Mouse (Mus musculus) heart, embryonic 15.5 days (tissue): Measurements from ENCODE around the gene Asprv1. TPM values are rescaled to one million over a fixed set of nuclear protein-coding genes. Genes with fewer than 3 reads are reported as not detected.

ENCODE experiments used
- ATAC-seq: fragments of 200-750 bp; cut with Nextera tagmentation; replicated peaks from 2 replicates; pipeline ENCODE4 v1.8.0; 2017; ENCODE audit warnings: low read depth, moderate TSS enrichment; ENCODE audit not compliant: insufficient number of reproducible peaks, insufficient read depth, low FRiP score
- H3K27ac ChIP-seq: fragments of 300-500 bp; sonication (generic); 2 replicates; pipeline ENCODE4 v1.5.1; 2015; ENCODE audit warnings: mild to moderate bottlenecking, inconsistent platforms
- H3K27me3 ChIP-seq: fragments of 300-500 bp; sonication (generic); 2 replicates; pipeline ENCODE4 v1.6.1; 2015; ENCODE audit warnings: inconsistent platforms
- H3K36me3 ChIP-seq: fragments of 300-500 bp; sonication (generic); 2 replicates; pipeline ENCODE4 v1.6.1; 2015; ENCODE audit warnings: mild to moderate bottlenecking, inconsistent platforms
- H3K4me1 ChIP-seq: fragments of 300-500 bp; sonication (generic); replicated peaks from 2 replicates; pipeline ENCODE4 v1.6.1; 2015; ENCODE audit warnings: inconsistent platforms
- H3K4me2 ChIP-seq: fragments of 300-500 bp; sonication (generic); 2 replicates; pipeline ENCODE4 v1.6.1; 2015; ENCODE audit warnings: inconsistent platforms, mild to moderate bottlenecking, moderate library complexity
- H3K4me3 ChIP-seq: fragments of 300-500 bp; sonication (generic); 2 replicates; pipeline ENCODE4 v1.5.1; 2015; ENCODE audit warnings: mild to moderate bottlenecking, inconsistent platforms
- H3K9ac ChIP-seq: fragments of 300-500 bp; sonication (generic); 2 replicates; pipeline ENCODE4 v1.6.1; 2015; ENCODE audit warnings: mild to moderate bottlenecking, inconsistent platforms
- H3K9me3 ChIP-seq: fragments of 300-500 bp; sonication (generic); replicated peaks from 2 replicates; pipeline ENCODE4 v1.6.1; 2016; ENCODE audit warnings: inconsistent platforms
- WGBS: fragments of 180-500 bp; shearing (Covaris S2); methylation state at CpG from one replicate; pipeline ENCODE4 v1.1.7; 2015; ENCODE audit warnings: mixed read lengths; 5-methylcytosine and 5-hydroxymethylcytosine counted together
- polyA plus RNA-seq: library from polyadenylated mRNA; unstranded; fragments of >200 nt; fragmentation: Nextera tagmentation; extraction: Ambion mirVana; gene quantifications from 2 replicates; pipeline ENCODE4 v1.2.1, GENCODE M21; 2015

The Asprv1 gene
- polyA plus RNA-seq, 1 experiment from 2014 or later: 0.57 TPM

DNA sequence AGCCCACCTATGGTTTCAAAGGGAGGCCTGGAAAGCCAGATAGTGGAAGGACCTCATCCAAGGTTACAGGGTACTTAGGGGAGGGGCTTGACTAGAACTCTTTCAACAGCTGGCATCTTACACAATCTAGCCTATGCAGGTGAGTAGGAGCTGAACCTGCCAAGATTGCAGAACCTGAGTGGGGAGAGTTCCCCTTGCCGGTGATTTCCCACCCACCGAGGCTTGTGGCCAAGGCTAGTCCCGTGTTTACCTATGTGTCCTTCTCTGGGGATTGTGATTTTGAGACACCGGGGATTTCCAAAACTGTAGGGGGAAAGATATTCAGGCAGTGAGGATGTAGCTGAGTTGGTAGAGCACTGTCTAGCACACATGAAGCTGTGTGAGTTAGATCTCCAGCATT lies 12.7 kb upstream of the Asprv1 start:
- Histone ChIP-seq H3K27ac (no peak overlapping the region), H3K36me3 (no peaks in the 10 kb centered on the region), H3K27me3 (no peaks in the 10 kb centered on the region), H3K9ac (no peak overlapping the region), H3K4me1 (0 out of 2 replicates have a peak, but pooled peaks cover 2% of the 10 kb centered on the region), H3K9me3 (no peaks in the 10 kb centered on the region), H3K4me2 (no peak overlapping the region), H3K4me3 (no peak overlapping the region)
- 85% methylated on average over 4 of the region's 4 CpGs for WGBS
- no peak for ATAC-seq

DNA sequence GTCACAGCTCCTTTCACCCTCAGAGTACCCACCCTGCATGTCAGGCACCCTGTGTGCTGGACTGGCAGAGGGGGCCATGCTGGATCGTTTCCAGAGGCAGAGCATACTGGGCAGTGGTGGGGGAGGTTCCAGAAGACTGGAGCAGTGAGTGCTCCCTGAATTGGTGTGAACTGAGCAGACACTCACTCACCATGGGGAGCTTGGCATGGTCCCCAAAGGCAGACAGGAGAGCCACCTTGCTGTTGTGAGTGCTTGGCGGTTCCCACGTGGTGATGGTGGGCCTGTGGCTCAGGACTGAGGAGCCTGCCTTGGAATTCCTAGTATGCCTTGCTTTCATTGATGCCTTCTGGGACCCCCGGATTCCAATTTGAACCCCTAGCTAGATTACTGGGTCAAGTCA lies 4.8 kb upstream of the Asprv1 start:
- WGBS: 79% methylated on average over 4 of the region's 4 CpGs
- no peak overlapping the region for H3K4me2 ChIP-seq

DNA sequence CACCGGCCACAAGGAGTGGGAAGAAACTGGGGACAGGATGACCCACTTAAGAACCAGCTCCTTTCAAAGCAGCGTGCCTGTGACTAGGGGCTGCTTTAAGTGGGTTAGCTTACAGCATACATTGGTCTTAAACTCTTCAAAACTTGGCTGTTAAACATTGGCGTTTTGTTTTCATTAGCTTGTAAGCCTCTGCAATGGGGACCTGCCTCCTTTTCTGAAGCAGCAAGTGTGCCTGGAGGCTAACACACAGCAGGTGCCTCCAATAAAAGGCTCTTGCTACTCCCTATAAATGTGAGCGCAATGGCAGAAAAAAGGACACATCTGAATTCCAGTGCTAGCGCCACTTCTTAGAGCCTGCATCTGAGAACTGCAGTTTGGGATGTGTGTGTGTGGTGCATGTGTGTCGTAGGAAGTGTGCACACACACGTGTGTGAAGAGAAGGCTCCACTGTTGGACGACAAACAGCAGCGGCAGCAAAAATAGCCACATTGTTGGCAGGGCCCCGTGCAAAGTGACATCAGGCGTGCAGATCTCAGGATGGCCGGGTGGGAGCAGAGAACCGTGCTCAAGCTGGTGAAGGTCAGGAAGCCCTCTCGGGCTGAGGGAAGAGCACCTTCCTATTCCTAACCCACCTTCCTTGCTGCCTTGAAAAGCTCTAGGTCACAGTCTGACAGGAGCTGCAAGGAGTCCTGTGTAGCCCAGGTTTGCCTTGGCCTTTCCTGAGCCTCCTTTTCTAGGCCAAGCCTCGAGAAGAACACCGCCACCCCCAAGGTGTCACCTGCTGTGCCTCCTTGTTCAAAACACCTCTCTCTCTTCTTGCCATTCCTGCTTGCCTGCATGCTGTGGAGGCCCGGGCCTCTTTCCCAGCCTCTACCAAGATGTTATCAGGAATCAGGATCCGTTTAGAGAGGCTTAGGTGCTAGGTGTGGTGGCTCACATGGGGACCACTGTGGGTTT lies 3.6 kb upstream of the Asprv1 start:
- Histone ChIP-seq H3K36me3 (no peaks in the 10 kb centered on the region), H3K4me2 (no peak overlapping the region), H3K27me3 (no peaks in the 10 kb centered on the region), H3K27ac (peak overlapping the region; percentile 59), H3K4me1 (peaks cover 16% of the 10 kb centered on the region), H3K9me3 (no peaks in the 10 kb centered on the region), H3K4me3 (no peak overlapping the region), H3K9ac (no peak overlapping the region)
- ATAC-seq: no peak; the same call in 1 of the 2 replicates
- 46% methylated on average over 18 of the region's 18 CpGs for WGBS

More for the DNA sequence above, 4.8 kb upstream of the Asprv1 start:
- Histone ChIP-seq H3K27me3 (no peaks in the 10 kb centered on the region), H3K9ac (no peak overlapping the region), H3K27ac (no peak overlapping the region), H3K4me1 (peaks cover 16% of the 10 kb centered on the region), H3K36me3 (no peaks in the 10 kb centered on the region), H3K4me3 (no peak overlapping the region), H3K9me3 (no peaks in the 10 kb centered on the region)
- peak; percentile 16; the same call in 1 of the 2 replicates for ATAC-seq

DNA sequence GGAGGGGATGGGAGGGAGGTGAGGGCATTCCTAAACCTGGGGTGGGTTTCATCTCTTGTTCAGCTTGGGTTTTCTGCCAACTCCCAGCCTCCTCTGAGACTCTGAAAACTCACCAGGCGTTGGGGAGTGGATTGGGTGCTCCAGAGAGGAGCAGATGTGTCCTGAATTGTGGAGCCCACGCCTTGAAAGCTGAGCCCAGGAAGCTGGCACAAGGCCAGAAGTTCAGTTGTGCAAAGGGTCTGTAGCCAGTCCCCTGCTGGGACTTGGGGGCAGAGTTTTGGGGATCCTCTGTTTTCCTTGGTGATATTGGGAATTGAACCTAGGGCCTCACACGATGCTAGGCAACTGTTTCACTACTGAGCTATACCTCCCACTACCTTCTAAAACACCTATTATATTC lies 2.2 kb downstream of the Asprv1 start:
- Histone ChIP-seq H3K27me3 (peaks cover 3% of the 10 kb centered on the region; the same call in 1 of the 2 replicates), H3K27ac (no peak overlapping the region), H3K4me3 (no peak overlapping the region), H3K4me1 (0 out of 2 replicates have a peak, but pooled peaks cover 5% of the 10 kb centered on the region), H3K9ac (no peak overlapping the region), H3K9me3 (no peaks in the 10 kb centered on the region), H3K36me3 (no peaks in the 10 kb centered on the region), H3K4me2 (no peak overlapping the region)
- 60% methylated on average over 3 of the region's 3 CpGs for WGBS
- no peak for ATAC-seq

DNA sequence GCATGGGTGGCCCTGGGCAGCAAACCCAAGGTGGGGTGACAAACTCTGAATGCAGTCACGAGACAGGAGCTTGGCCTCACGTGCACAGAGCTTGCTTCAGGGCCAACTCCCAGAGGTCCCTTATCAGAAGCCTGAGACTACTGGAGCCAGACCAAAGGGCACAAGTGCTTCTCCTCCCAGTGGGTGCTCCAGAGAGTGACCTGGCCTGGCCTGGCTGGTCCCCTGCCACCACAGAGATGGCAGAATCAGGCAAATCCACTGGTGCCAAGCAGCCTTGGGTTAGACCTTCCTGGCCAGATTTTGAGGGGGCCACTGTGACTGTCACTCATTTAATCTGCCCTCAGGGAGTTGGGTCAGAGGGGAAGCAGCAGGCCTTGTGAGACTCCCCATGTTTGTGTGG lies 8.5 kb downstream of the Asprv1 start:
- Histone ChIP-seq H3K27me3 (peaks cover 3% of the 10 kb centered on the region; the same call in 1 of the 2 replicates), H3K4me3 (no peak overlapping the region), H3K9me3 (no peaks in the 10 kb centered on the region), H3K9ac (no peak overlapping the region), H3K4me1 (peaks cover 6% of the 10 kb centered on the region; the same call in 1 of the 2 replicates), H3K4me2 (no peak overlapping the region), H3K36me3 (no peaks in the 10 kb centered on the region), H3K27ac (no peak overlapping the region)
- 24% methylated on average over 2 of the region's 2 CpGs for WGBS
- 0 out of 2 replicates have a peak, but pooled peaks have one; percentile 15 for ATAC-seq

DNA sequence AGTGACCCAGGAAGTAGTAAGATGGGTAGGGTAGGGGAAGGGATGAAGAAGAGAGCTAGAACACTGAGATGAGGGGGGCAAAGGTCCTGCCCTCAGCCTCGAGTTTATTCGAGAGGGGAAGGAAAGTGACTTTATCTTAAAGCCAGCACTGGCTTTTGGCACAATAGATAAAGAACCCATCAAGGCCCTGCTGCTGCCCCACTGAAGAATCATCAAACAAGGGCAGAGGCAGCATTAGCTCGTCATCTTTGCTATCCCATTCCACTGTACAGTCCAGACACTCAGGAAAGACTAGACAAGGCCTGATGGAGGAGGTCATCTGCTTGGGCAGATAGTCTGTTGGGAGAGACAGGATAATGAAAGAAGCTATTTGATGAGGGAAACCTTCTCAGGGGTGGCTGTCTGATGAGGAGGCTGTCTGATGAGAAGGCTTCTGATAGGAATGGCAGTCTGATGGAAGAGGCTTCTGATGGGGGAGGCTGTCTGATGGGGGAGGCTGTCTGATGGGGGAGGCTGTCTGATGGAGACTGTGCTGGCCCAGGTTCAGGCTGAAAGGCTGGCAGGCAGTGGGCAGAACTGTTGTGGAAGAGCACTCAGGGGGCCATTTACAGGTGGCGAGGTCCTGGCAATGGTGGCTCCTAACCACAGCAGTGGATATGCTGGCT lies 9.3 kb downstream of the Asprv1 start:
- peaks cover 6% of the 10 kb centered on the region; the same call in 1 of the 2 replicates for H3K4me1 ChIP-seq
- ATAC-seq: no peak
- H3K4me2 ChIP-seq: no peak overlapping the region
- no peaks in the 10 kb centered on the region for H3K27me3 ChIP-seq
- H3K36me3 ChIP-seq: no peaks in the 10 kb centered on the region
- no peak overlapping the region for H3K9ac ChIP-seq
- WGBS: 45% methylated on average over 4 of the region's 4 CpGs
- H3K4me3 ChIP-seq: no peak overlapping the region
- no peak overlapping the region for H3K27ac ChIP-seq
- H3K9me3 ChIP-seq: no peaks in the 10 kb centered on the region

DNA sequence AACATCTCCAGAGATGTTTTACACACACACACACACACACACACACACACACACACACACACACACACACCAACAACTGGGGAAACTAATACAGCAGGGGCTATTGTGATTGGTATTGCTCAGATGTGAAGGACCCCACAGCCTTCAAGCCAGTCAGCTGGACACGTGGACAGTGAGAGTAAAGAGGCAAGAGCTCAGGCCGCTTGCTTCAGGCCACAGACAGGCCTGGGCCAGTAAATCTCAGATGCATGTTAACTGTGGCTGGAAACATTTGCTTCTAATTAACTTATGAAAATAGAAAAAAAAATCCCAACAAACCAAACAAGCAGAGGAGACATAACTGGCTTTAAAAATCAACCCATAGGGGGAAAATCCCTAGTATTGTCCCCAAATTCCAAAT lies 9.9 kb downstream of the Asprv1 start:
- Histone ChIP-seq H3K36me3 (no peaks in the 10 kb centered on the region), H3K9ac (no peak overlapping the region), H3K27me3 (no peaks in the 10 kb centered on the region), H3K4me1 (peaks cover 6% of the 10 kb centered on the region; the same call in 1 of the 2 replicates), H3K4me2 (no peak overlapping the region), H3K27ac (no peak overlapping the region), H3K9me3 (no peaks in the 10 kb centered on the region), H3K4me3 (no peak overlapping the region)
- WGBS: 72% methylated on average over 2 of the region's 2 CpGs
- no peak for ATAC-seq

DNA sequence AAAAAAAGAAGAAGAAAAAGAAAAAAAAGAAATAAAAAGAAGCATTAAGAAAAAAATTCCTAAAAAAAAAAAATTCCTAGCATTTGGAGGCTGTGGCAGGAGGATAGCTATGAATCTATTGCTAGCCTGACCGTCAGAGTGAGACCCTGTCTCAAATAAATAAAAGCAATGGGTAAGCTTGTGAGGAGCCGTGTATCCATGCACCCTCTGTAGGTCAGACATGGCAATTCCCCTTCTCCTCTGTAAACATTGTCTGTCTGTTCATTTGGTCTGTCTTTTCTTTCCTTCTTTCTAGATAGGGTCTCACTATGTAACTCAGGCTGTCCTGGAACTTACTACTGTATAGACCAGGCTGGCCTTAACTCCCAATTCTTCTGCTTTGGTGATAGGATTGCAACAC lies 10.5 kb downstream of the Asprv1 start:
- Histone ChIP-seq H3K27ac (no peak overlapping the region), H3K4me1 (peaks cover 6% of the 10 kb centered on the region; the same call in 1 of the 2 replicates), H3K4me2 (no peak overlapping the region), H3K27me3 (no peaks in the 10 kb centered on the region), H3K4me3 (no peak overlapping the region), H3K9ac (no peak overlapping the region), H3K36me3 (no peaks in the 10 kb centered on the region), H3K9me3 (no peaks in the 10 kb centered on the region)
- no peak for ATAC-seq
- WGBS: 24% methylated on average over 2 of the region's 2 CpGs

DNA sequence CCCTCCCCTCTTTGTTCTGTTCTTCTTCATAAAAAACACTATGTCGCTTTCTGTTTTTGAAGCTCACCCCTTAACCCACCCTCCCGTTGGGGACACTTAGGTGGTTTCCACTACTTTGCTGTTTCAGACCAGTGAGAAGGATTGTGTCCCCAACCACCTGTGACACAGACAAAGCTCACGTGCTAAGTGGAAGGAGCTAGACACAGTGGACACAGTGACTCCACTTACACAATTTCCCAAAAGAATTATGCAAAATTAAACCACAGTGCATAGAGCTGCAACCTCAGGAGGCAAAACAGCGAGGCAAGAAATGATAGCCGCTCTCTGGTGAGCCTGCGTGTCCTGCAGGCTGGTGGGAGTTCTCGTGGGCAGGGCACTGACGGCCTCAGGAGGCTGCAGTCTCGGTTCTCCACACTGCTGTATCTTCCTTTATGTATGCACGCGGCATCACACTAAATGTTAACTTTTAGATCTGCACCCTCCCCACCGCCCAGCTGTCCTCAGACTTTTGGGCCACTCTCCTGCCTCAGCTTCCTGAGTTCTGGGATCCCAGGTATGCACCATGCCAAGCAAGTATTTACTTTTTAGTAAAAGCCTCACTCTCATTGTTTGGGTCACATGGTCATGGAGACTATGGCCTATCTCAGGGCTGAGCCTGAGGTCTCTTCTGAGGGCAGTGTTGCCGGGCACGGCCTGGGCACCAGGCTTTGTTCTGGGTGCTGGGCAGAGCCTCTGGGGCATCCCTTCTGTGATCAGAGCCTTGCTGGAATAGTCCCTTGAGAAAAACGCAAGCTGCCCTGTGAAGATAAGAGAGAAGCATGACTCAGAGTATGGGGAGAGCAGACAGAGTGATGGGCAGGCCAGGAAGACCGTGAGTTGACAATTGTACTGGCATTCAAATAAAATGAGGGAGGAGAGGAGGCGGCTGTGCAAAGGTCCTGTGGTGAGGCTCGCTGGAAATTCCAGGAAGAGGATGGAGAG lies 11.5 kb downstream of the Asprv1 start:
- Histone ChIP-seq H3K9me3 (no peaks in the 10 kb centered on the region), H3K4me2 (no peak overlapping the region), H3K9ac (no peak overlapping the region), H3K4me1 (peaks cover 6% of the 10 kb centered on the region; the same call in 1 of the 2 replicates), H3K27ac (no peak overlapping the region), H3K4me3 (no peak overlapping the region), H3K27me3 (no peaks in the 10 kb centered on the region), H3K36me3 (no peaks in the 10 kb centered on the region)
- ATAC-seq: no peak
- 72% methylated on average over 18 of the region's 18 CpGs for WGBS

DNA sequence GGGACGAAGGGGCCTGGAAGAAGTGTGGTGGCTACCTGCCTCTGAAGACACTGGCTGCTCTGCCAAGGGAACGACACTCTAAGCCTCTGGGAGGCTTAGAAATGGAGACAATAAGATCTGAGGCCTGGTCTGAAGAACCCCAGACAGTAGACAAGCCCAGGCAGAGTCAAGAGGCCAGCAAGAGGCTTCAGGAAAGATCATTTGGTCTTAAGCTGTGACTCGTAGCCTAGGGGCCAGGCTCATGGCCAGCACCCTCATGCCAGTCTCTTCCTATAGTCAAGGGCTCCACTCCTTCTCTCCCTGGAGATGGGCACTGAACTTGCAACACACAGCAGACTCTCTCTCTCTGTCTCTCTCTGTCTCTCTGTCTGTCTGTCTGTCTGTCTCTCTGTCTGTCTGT lies 12.2 kb downstream of the Asprv1 start:
- WGBS: 71% methylated on average over 3 of the region's 3 CpGs
- Histone ChIP-seq H3K4me2 (no peak overlapping the region), H3K9ac (no peak overlapping the region), H3K36me3 (no peaks in the 10 kb centered on the region), H3K4me3 (no peak overlapping the region), H3K27ac (no peak overlapping the region), H3K9me3 (no peaks in the 10 kb centered on the region), H3K4me1 (peaks cover 6% of the 10 kb centered on the region; the same call in 1 of the 2 replicates), H3K27me3 (no peaks in the 10 kb centered on the region)
- ATAC-seq: no peak
